Comparison of ENCODE assay signal across 8 mouse cellular contexts in the genomic region with DNA sequence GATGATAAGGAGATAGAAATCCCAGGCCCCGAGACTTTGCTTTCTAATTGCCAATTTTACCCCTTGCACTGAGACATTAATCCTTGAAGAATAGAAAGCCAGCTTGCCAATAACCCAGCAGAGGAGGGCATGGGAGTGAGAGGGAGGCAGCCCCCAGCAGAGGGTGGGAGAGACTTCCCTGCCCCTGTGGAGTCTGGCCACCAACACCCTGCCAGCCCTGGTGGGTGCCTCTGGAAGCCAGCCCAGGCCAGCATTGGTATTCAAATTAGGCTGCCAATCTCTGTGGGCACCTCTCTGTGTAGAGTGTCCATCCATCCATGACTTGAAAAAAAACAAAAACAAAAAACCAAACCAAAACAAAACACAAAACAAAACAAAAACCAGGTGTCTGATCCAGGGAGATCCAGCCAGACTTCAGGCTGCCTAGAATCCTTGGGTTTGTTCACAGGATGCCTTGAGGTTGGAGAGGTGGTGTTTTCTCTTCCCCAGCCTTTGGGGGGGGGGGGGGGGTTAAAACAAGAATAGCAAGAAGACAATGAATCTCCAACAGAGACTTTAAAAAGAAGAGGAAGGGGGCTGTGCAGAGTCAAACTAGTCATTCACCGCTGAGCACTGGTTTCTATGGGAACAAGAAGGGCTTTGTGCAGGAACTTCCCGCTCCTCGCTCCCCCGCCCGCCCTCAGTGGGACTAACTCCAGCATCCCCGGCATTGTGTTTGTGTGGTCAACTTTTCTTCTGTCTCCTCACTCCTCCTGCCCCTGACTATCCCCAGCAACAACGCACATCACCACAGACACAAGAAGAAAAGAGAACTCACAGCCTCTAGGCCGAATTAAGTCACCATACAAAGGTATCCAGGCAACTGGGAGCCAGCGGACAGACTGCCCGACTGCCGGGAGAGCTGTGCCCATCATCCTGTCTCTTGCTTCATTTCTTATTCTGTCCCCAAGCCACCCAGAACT.
DNase-seq lines count a peak whose midpoint lies in the region; ATAC-seq and TF ChIP-seq lines count a peak whose summit lies in the region.

No protein-coding gene starts in this region.

- H3K27me3 ChIP-seq in heart, embryonic 13.5 days (replicated peaks) = no peaks in the 10 kb centered on the region
- no peaks in the 10 kb centered on the region; the same call in 1 of the 2 replicates for H3K27me3 ChIP-seq in midbrain, embryonic 10.5 days (ENCODE audit: low read depth, poor library complexity, severe bottlenecking)
- no peaks in the 10 kb centered on the region for H3K27me3 ChIP-seq in testis, adult 2 months (ENCODE audit: control insufficient read depth, insufficient read depth, low read length)

- no peaks in the 10 kb centered on the region for H3K9me3 ChIP-seq in heart, embryonic 13.5 days
- no peaks in the 10 kb centered on the region for H3K9me3 ChIP-seq in midbrain, embryonic 10.5 days (replicated peaks)

- peak overlapping the region; percentile 86 for H3K27ac ChIP-seq in cortical plate, adult 2 months (ENCODE audit: insufficient read depth, low read length)
- no peak overlapping the region for H3K27ac ChIP-seq in heart, embryonic 13.5 days (replicated peaks)
- H3K27ac ChIP-seq in midbrain, embryonic 10.5 days (replicated peaks) = peak overlapping the region; percentile 92
- H3K27ac ChIP-seq in testis, adult 2 months (ENCODE audit: control insufficient read depth, insufficient read depth, low read depth, low read length) = no peak overlapping the region

- H3K36me3 ChIP-seq in heart, embryonic 13.5 days = no peaks in the 10 kb centered on the region
- H3K36me3 ChIP-seq in midbrain, embryonic 10.5 days = no peaks in the 10 kb centered on the region
- H3K36me3 ChIP-seq in testis, adult 2 months (ENCODE audit: control insufficient read depth, insufficient read depth, low read length) = no peaks in the 10 kb centered on the region

- H3K9ac ChIP-seq in heart, embryonic 13.5 days = peak overlapping the region; percentile 66; the same call in 1 of the 2 replicates

- WGBS in heart, embryonic 13.5 days = 16% methylated on average over 12 of the region's 12 CpGs
- WGBS in midbrain, embryonic 10.5 days = 2% methylated on average over 12 of the region's 12 CpGs

- TF ChIP-seq POLR2A in cortical plate, adult 2 months (IDR thresholded peaks at IDR 0.05; ENCODE audit: extremely low read depth, insufficient read depth, low read length) = no peak
- no peak for TF ChIP-seq POLR2A in testis, adult 2 months (IDR thresholded peaks at IDR 0.05; ENCODE audit: control insufficient read depth, low read depth, low read length)

- peak overlapping the region; percentile 18; the same call in 1 of the 2 replicates for H3K4me3 ChIP-seq in cortical plate, adult 2 months (ENCODE audit: insufficient read depth, low read length)
- peak overlapping the region; percentile 35 for H3K4me3 ChIP-seq in heart, embryonic 13.5 days
- peak overlapping the region; percentile 37 for H3K4me3 ChIP-seq in midbrain, embryonic 10.5 days
- H3K4me3 ChIP-seq in testis, adult 2 months (ENCODE audit: control insufficient read depth, low read depth, low read length) = peak overlapping the region; percentile 53

- no peak for ATAC-seq in heart, embryonic 13.5 days (ENCODE audit: extremely low read depth, insufficient number of reproducible peaks, low FRiP score, low TSS enrichment)

- no peak for TF ChIP-seq CTCF in cortical plate, adult 2 months (IDR thresholded peaks at IDR 0.05; ENCODE audit: extremely low read depth, insufficient read depth, low read length)
- TF ChIP-seq CTCF in testis, adult 2 months (IDR thresholded peaks at IDR 0.05; ENCODE audit: control insufficient read depth, insufficient read depth, insufficient replicate concordance, low read depth, low read length) = no peak

- intact Hi-C loops in gastrocnemius, postnatal 14 days (cut with DNase I; ENCODE audit: low total_unique reads) = no loop called here

- peak; percentile 31 for DNase-seq in gastrocnemius, postnatal 14 days
- DNase-seq in gastrocnemius, adult 8-10 months (ENCODE audit: low spot score in 2 of 2) = no peak
- DNase-seq in layer of hippocampus, adult 9-11 months = peak; percentile 77
- DNase-seq in midbrain, embryonic 10.5 days (ENCODE audit: low spot score) = peak; percentile 95
- no peak for DNase-seq in spleen, postnatal 4 days (ENCODE audit: low spot score in 2 of 2)

- peak overlapping the region; percentile 65 for H3K4me2 ChIP-seq in heart, embryonic 13.5 days

- H3K4me1 ChIP-seq in cortical plate, adult 2 months (ENCODE audit: control insufficient read depth, insufficient read depth, low read length) = peaks cover 7% of the 10 kb centered on the region
- H3K4me1 ChIP-seq in heart, embryonic 13.5 days = peaks cover 30% of the 10 kb centered on the region
- H3K4me1 ChIP-seq in midbrain, embryonic 10.5 days = peaks cover 57% of the 10 kb centered on the region
- H3K4me1 ChIP-seq in testis, adult 2 months (ENCODE audit: control insufficient read depth, insufficient read depth, low read length) = peaks cover 7% of the 10 kb centered on the region

Comparison
In these comparisons a context has a peak if more than half of its experiments do, and no peak if none do; other contexts are left out.
1. DNase-seq: peak in gastrocnemius, postnatal 14 days (single experiment), layer of hippocampus, adult 9-11 months (single experiment) and midbrain, embryonic 10.5 days (single experiment); none in gastrocnemius, adult 8-10 months (0 of 2) and spleen, postnatal 4 days (0 of 2).
2. H3K27ac ChIP-seq: peak in cortical plate, adult 2 months (single experiment) and midbrain, embryonic 10.5 days (single experiment); none in heart, embryonic 13.5 days (single experiment) and testis, adult 2 months (single experiment).
3. Peak in every context shown above with its lines, with median percentiles within 50 percentile points of each other: H3K4me3 ChIP-seq.